Mouse (Mus musculus): ENCODE data around the gene Mafg.
"Not testable (repeated sequence)": the region's sequence is repeated elsewhere in the genome, so short reads cannot be mapped to it uniquely, and the experiment has no call there.

Mafg gene

DNA sequence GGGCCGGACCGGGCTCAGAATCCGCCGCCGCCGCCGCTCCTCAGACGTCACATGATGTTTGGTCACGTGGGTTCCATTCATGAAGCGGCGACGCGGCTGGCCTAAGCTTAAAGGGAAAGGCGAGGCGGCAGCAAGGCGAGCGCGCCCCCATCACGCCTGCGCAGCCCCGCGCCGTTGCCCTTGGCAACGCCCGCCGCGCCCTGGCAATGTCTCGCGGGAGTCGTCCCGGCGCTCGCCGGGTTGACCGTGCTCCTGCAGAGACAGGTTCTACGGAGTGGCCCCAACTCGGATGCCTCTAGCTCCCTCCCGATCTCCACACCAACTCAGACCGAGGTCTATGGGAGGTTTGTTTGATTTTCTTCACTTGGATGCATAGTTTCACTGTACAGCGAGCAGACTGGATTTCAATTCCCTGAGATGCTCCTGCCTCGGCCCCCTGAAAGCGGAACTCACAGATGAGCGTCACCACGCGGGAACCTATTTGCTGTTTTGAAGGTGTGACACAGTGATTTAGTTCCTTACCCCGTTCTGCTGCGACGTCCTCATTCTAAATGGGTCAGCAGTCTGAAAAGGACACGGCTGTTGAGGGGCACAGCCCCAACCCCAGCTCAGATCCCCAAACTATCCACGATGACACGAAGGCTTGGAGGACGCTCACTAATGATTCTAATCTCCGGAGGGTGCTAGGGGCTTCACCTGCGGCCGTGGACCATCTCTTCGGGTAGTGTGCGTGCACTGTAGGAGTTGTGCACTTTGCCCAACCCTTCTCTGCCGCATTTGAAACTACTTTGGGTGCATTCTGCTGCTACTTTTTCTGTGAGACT is at the start of gene Mafg:
TSS of gene Mafg (minus strand) at position 81 of the 824 bp plus-strand sequence.
- peak; percentile 88 to 90 for DNase-seq

GRCm38 (mm10) chr11:120682683-120683082 is 49.3 kb upstream of the Mafg start:
- no peak for DNase-seq

- DNase-seq = peak; percentile 52 to 53
Measured at GRCm38 (mm10) chr11:120679909-120680308, 46.5 kb upstream of the Mafg start.

DNA sequence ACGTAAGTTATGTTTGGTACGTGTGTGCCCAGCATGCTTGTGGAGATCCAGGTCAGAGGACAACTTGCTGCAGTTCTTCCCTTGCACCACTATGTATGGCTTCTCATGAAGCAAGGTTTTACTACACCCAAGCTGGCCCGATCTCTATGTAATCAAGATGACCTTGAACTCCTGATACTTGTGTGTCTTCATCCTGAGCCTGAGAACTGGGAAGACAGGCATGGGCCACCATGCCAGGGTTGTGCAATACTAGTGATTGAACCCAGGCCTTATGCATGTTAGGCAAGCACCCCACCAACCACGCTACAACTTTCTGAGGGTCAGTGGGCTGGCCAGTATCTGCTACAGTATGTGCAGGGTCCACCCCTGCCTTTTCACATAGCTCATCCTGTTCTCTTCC is 43.6 kb upstream of the Mafg start:
- DNase-seq = no peak

GRCm38 (mm10) chr11:120675875-120676274 is 42.5 kb upstream of the Mafg start:
- DNase-seq = not testable (repeated sequence)

DNA sequence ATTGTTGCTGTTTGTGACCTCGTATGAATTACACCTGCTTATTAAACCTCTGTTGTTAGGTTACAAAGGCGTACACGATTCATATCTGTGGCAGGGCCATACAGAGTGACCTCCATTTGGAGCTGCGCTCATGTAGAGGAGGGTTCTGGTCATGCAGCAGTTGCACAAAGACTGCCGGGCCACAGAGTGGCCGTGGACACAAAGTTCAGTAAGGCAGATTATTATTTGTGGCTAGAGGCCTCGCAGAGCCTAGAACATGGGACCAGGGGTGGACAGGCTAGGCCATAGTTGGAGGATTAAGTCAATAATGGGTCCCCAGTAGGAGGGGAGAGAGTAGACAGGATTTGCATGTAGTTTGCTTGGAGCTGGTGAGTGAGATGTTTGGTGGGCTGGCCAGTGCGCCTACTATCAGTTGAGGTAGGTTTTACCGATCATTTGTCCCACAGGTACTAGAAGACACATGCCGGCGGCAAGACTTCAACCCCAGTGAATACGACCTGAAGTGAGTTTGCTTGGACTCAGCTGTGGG is 40.3 kb upstream of the Mafg start:
- no peak for DNase-seq

DNA sequence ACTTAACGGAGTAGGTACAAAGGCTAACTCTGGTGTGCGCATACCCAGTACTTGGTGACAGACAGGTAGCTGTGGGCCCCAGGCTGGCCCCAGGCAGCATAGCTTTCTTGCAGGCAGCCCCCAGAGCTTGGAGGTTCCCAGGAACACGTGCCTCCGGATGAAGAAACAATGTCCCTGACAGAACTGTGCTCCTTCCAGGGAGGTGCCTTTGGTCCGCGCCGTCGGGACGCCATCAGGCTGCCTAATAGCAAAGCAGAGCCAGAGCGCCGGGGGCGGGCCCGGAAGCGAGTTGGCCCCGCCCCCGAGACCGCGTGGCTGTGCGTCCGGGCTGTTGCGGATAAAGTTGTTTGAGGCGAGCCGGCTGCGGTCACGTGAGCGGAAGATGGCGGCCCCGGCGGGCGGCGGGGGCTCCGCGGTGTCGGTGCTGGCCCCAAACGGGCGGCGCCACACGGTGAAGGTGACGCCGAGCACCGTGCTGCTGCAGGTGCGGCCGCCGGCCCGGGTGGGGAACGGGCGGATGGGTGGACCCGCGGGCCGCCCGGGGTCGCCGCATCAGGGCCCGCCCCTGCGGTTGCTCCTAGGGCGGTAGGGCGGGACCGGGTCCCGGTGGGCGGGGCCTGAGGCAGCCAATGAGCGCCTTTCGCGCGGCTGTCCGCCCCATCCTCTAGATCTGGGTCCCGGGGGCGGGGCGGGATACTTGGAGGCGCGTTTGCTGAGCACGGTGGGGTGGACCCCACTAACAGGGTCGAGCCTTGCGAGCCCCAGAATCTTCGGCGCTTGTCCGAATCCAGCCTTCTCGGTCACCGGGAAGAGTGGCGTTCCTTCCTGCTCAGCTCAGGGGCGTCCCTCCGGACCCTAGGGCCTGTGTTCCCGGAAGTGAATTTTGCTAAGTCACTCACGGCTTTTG is 39.5 kb upstream of the Mafg start, which contains the start of gene Aspscr1:
TSS of gene Aspscr1 (plus strand) at position 287 of the 907 bp plus-strand sequence.
- peak; percentile 97 to 98 for DNase-seq

GRCm38 (mm10) chr11:120666617-120667016 is 33.2 kb upstream of the Mafg start:
- DNase-seq = no peak

DNA sequence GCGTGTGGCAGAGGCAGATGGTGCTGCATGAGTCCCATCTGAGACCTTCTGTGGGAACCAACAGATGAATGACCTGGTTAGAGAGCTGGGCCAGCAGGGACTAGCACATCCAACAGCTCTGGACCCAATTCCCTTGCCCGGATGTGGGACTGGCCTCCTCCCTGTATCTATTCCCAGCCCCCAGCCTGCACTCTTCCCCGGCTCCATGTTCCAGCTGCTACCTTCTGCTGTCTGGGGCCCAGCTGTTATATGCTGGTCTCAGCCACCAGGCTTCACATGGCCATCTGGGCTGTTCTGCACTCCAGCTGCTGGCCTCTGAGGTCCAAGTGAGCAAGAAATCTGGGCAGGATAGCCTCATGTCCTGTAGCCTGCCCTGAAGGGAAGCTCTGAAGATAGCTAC is 32.0 kb upstream of the Mafg start:
- DNase-seq = no peak

DNA sequence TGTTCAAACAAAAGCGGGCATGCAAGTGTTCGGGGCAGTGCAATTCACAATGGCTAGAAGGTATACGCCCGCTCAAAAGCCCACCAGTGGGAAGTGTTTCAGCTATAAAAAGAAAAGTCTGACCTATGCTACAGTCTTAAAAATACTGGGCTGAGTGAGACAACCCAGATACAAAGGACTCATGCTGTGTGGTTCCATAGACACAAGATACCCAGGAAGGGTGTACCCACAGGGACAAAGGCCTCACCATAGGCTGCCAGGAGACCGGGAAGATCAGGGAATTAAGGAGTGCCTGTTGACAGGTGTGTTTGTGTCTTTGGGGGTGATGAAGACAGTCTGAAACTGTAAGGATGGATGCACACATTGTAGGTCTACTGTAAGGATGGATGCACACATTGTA is 30.3 kb upstream of the Mafg start:
- DNase-seq = no peak

DNA sequence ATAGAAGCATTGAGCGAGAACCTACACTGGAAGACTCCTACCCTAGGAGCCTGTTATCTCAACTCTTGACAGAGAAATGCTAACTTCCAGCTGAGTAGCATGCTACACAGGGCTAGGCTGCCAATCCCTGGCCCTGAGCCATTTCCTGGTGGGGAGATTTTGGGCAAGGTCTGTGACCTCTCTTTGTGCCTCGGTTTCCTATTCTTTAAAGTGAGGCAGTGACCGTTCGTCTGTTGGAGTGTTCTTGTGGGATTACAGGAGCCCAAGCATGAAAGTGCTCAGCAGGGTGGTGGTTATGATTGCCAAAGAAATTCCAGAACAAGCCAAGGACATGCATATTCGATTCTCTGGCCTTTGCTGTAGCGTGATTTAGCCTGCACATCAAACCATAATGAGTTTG is 29.4 kb upstream of the Mafg start:
- DNase-seq = no peak

DNA sequence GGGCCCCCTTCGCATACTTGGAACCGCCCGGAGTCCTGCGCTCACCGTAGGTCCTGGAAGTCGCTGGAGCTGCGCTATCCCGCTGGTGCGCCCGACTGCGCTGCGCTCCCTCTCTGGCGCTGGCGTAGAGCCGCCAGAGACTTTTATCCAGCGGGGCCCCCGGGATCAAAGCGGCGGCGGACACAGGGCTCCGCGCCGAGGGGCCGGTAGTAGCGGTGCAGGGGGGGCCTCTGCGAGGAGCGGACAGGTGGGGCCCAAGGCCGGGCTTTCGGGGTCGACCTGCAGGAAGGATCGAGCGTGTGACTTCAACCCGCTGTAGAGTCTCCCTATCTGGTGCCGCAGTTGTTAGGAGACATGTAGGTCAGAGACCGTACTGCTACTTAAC is 27.7 kb upstream of the Mafg start, which contains the start of gene Notum:
TSS of gene Notum (minus strand) at position 100 of the 385 bp plus-strand sequence.
- no peak for DNase-seq

- peak; percentile 41 to 45 for DNase-seq
Measured at GRCm38 (mm10) chr11:120660301-120661075, 27.1 kb upstream of the Mafg start.

DNA sequence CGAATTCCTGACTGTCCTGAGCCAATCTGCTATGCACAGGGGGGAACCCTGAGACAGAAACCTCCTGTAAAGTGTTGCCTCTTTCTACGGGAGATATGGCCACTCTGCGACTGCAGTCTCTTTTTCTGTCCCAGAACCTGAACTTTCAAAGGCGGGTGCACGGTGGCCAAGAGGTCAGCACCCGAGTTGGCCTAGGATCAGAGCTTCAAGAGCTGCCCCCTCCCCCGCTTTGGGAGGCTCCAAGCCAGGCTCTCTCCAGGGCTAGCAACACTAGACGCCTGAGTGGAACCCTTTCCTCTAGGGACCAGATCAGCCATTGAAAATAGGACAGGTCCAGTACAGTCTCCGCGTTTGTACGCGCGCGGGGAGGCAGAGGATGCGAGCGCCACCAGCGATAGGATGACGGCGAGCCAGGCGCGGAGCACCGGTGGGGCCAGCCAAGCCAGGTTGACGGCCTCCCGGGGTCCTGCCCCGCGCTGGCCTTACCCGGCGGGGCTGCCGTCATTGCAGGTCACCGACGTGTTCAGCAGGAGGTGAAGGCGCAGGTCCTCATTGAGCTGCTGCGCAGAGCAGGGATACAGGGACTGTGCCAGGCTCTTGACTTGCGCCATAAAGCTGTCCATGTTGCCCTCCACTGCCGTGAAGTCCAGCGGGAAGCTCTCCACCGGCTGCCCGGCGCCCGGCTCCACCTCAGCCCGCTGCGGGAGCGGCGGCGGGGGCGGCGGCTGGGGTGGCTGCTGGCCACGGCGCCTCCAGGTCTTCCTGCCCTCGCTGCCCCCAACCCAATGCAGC is 26.3 kb upstream of the Mafg start:
- DNase-seq = peak; percentile 17 to 32

GRCm38 (mm10) chr11:120658876-120659410 is 25.5 kb upstream of the Mafg start:
- DNase-seq = peak; percentile 85

DNA sequence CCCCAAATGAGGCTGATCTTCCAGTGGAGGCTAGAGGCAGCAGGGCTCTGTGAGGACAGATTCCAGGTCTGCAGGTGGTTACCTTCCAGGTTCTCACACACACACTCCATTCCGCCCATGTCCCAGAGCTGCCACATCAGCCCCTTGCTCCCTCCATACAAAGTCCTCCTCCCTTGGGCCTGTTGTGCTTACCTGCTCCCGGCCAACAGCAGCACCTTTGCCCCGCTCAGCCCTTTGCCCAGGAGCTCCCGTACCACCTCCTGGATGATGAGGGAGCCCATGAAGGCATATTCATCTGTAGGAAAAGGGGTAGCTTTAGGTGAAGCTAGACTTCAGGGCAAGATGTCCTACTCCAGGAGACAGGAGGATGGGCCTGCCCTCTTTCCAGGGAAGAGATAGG is 23.9 kb upstream of the Mafg start:
- DNase-seq = no peak

DNA sequence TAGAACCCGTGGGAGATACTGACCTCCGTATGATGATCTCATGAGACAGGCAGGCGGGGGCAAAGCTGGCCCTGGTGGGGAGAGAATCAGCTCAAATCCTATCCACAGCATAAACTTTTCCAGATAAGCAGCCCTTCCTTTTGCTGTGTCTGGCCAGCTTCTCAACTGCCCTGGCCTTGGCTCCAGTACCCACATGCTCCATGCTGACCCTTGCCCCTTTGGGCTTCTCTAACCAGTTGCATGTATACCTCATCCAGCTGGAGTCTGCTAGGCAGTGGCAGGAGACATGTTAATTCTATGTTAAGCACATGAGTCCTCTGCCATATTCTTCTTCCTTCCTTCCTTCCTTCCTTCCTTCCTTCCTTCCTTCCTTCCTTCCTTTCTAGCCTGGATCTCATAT is 21.3 kb upstream of the Mafg start:
- no peak for DNase-seq

DNA sequence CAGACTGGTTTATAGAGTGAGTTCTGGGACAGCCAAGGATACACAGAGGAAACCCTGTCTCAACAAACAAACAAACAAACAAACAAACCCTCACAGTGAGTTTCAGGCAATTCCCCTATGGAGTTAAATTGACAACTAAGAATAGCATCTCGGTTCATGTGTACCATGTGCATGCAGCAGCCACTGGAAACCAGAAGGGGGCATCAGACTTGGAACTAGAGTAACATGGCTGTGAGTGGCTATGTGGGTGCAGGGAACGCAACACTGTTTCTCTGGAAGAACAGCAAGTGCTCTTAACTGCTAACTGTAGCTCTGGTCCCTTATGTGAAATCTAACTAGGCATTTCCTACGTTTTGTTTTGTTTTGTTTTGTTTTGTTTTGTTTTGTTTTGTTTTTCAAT is 18.5 kb upstream of the Mafg start:
- DNase-seq = no peak

DNA sequence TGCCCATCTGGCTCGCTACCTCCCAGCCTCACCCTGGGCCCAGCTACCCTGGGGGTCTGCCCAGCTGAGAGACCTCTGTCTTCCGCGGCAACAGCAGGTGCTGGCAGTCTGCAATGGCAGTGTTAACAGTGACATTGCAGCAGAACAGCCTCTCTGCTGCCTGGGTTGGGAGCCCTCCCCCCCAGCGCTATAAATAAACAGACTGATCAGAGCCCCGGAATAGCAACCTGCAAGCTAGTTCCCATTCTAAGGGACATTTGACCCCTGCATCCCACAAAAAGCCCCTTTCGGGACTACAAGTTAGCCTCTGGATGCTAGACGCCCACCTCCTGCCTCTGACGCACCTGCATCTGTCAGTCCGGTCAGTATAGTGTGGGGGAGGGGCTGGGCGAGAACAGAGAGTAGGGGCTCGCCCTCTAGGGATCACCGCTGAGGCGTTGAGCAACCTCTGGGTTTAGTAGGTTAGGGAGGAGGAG is 14.6 kb upstream of the Mafg start, which contains the start of gene Myadml2:
TSS of gene Myadml2 (minus strand) at position 158 of the 476 bp plus-strand sequence.
- peak; percentile 43 to 53 for DNase-seq

GRCm38 (mm10) chr11:120647047-120647830 is 13.8 kb upstream of the Mafg start:
- no peak for DNase-seq

All from B cell, adult 2 months (primary cell).